In genomic region chrX:37022690-37023089, GRCm38 (mm10) we compare ENCODE assay signal across 9 mouse cellular contexts. TPM values are rescaled to one million over a fixed set of nuclear protein-coding genes. Genes with fewer than 3 reads are reported as not detected.
A peak's percentile ranks its signal among the peaks of the same experiment; 100 is the strongest.
DNase-seq lines count a peak whose midpoint lies in the region; ATAC-seq and TF ChIP-seq lines count a peak whose summit lies in the region.
"Had no signal": no experiment of that assay in that cellular context is flagged by ENCODE, and none has a peak within 500 bp of the region (broad histone marks: within the 10 kb centered on the region; RNA-seq: fewer than 3 reads in every experiment).

No protein-coding gene starts in this region.

- no peak overlapping the region for H3K4me3 ChIP-seq in midbrain, embryonic 14.5 days (replicated peaks; ENCODE audit: low read depth, low read length)
- H3K4me3 ChIP-seq in midbrain, embryonic 13.5 days (replicated peaks): no peak overlapping the region
- H3K4me3 ChIP-seq in embryonic facial prominence, embryonic 10.5 days: no peak overlapping the region
- no peak overlapping the region for H3K4me3 ChIP-seq in limb, embryonic 14.5 days (replicated peaks; ENCODE audit: low read length)

- WGBS in midbrain, embryonic 14.5 days: 25% methylated on average over 3 of the region's 3 CpGs
- 16% methylated on average over 3 of the region's 3 CpGs for WGBS in midbrain, embryonic 13.5 days
- WGBS in embryonic facial prominence, embryonic 10.5 days: 18% methylated on average over 3 of the region's 3 CpGs
- whole genome bisulfite sequencing in limb, embryonic 14.5 days: 19% methylated on average over 3 of the region's 3 CpGs

- H3K36me3 ChIP-seq in midbrain, embryonic 14.5 days (ENCODE audit: control insufficient read depth, insufficient read depth, low read length): no peaks in the 10 kb centered on the region
- no peaks in the 10 kb centered on the region for H3K36me3 ChIP-seq in midbrain, embryonic 13.5 days
- no peaks in the 10 kb centered on the region for H3K36me3 ChIP-seq in embryonic facial prominence, embryonic 10.5 days (replicated peaks)
- H3K36me3 ChIP-seq in limb, embryonic 14.5 days (ENCODE audit: control insufficient read depth, insufficient read depth, low read length): no peaks in the 10 kb centered on the region

- DNase-seq in midbrain, embryonic 14.5 days: peak; percentile 81
- DNase-seq in adrenal gland, postnatal 36 days: peak; percentile 65 to 76
- DNase-seq in embryonic facial prominence, embryonic 10.5 days (ENCODE audit: low spot score): peak; percentile 60
- peak; percentile 52 for DNase-seq in kidney, adult 9 months
- peak; percentile 27 for DNase-seq in limb, embryonic 14.5 days (ENCODE audit: low spot score)
- peak; percentile 39 for DNase-seq in right cerebral cortex, adult 18-20 months
- DNase-seq in urinary bladder, adult 2 months (ENCODE audit: low spot score): peak; percentile 27

- H3K9me3 ChIP-seq in midbrain, embryonic 14.5 days (ENCODE audit: control insufficient read depth, low read length): no peaks in the 10 kb centered on the region
- H3K9me3 ChIP-seq in midbrain, embryonic 13.5 days: no peaks in the 10 kb centered on the region
- H3K9me3 ChIP-seq in embryonic facial prominence, embryonic 10.5 days: no peaks in the 10 kb centered on the region
- no peaks in the 10 kb centered on the region for H3K9me3 ChIP-seq in limb, embryonic 14.5 days (ENCODE audit: control insufficient read depth, low read length)

- H3K4me1 ChIP-seq in midbrain, embryonic 14.5 days (ENCODE audit: control insufficient read depth, insufficient read depth, low read length): no peaks in the 10 kb centered on the region
- H3K4me1 ChIP-seq in midbrain, embryonic 13.5 days (replicated peaks): no peaks in the 10 kb centered on the region
- H3K4me1 ChIP-seq in embryonic facial prominence, embryonic 10.5 days: no peaks in the 10 kb centered on the region
- H3K4me1 ChIP-seq in limb, embryonic 14.5 days (ENCODE audit: control insufficient read depth, insufficient read depth, low read length): no peaks in the 10 kb centered on the region

- no peak for TF ChIP-seq POLR2A in limb, embryonic 14.5 days (IDR thresholded peaks at IDR 0.05; ENCODE audit: borderline replicate concordance, extremely low read depth, insufficient read depth, insufficient read length)

- no peak for ATAC-seq in midbrain, embryonic 14.5 days (ENCODE audit: low FRiP score, low TSS enrichment)
- no peak for ATAC-seq in midbrain, embryonic 13.5 days
- ATAC-seq in limb, embryonic 14.5 days (ENCODE audit: low FRiP score, low read depth): no peak

- no peak overlapping the region for H3K4me2 ChIP-seq in midbrain, embryonic 14.5 days (ENCODE audit: low read length)
- H3K4me2 ChIP-seq in midbrain, embryonic 13.5 days (replicated peaks): no peak overlapping the region
- H3K4me2 ChIP-seq in limb, embryonic 14.5 days (replicated peaks; ENCODE audit: low read depth, low read length, severe bottlenecking): no peak overlapping the region

- H3K9ac ChIP-seq in midbrain, embryonic 14.5 days (replicated peaks; ENCODE audit: low read length): no peak overlapping the region
- no peak overlapping the region for H3K9ac ChIP-seq in midbrain, embryonic 13.5 days (replicated peaks)
- no peak overlapping the region for H3K9ac ChIP-seq in limb, embryonic 14.5 days (ENCODE audit: low read depth, low read length, severe bottlenecking)

- H3K27me3 ChIP-seq in midbrain, embryonic 14.5 days (ENCODE audit: control insufficient read depth, insufficient read depth, low read length): no peaks in the 10 kb centered on the region
- no peaks in the 10 kb centered on the region for H3K27me3 ChIP-seq in midbrain, embryonic 13.5 days
- no peaks in the 10 kb centered on the region for H3K27me3 ChIP-seq in embryonic facial prominence, embryonic 10.5 days (replicated peaks; ENCODE audit: low read depth, poor library complexity, severe bottlenecking)
- H3K27me3 ChIP-seq in limb, embryonic 14.5 days (ENCODE audit: control insufficient read depth, insufficient read depth, low read length): no peaks in the 10 kb centered on the region

- H3K27ac ChIP-seq in midbrain, embryonic 14.5 days (replicated peaks; ENCODE audit: low read depth, low read length): no peak overlapping the region
- no peak overlapping the region for H3K27ac ChIP-seq in midbrain, embryonic 13.5 days
- no peak overlapping the region for H3K27ac ChIP-seq in embryonic facial prominence, embryonic 10.5 days (replicated peaks)
- no peak overlapping the region for H3K27ac ChIP-seq in limb, embryonic 14.5 days (replicated peaks; ENCODE audit: low read depth, low read length)

RNA-seq across cellular contexts. Expression of gene Sowahd, which starts 26.0 kb away (rescaled TPM):
- not detected in 2 replicates for polyA plus RNA-seq in midbrain, embryonic 14.5 days (2014; fragmentation: Nextera tagmentation; extraction: Ambion mirVana)
- not detected in 2 replicates for polyA plus RNA-seq in midbrain, embryonic 13.5 days (2015; fragmentation: Nextera tagmentation; extraction: Ambion mirVana)
- 1 to 10 TPM in 1 of 2 experiments, under 1 TPM in 1; 0.46 to 1.2 TPM for total RNA-seq in adrenal gland, postnatal 36 days (2021)
- not detected in 2 replicates for polyA plus RNA-seq in embryonic facial prominence, embryonic 10.5 days (2016; fragmentation: Nextera tagmentation; extraction: Ambion mirVana)
- not detected in 2 replicates for polyA plus RNA-seq in limb, embryonic 14.5 days (2012; rRNA removed)
- polyA plus RNA-seq in limb, embryonic 14.5 days (2014; fragmentation: Nextera tagmentation; extraction: Ambion mirVana): not detected in 2 replicates
- not detected in 2 replicates for polyA plus RNA-seq in urinary bladder, adult 2 months (2012; rRNA removed)
- polyA plus RNA-seq: gonadal fat pad, adult 2 months had no signal

RNA-seq across cellular contexts. Expression of gene Sept6, which starts 31.1 kb away (rescaled TPM):
- 62.2 and 76.7 TPM in 2 replicates for polyA plus RNA-seq in midbrain, embryonic 14.5 days (2014; fragmentation: Nextera tagmentation; extraction: Ambion mirVana)
- 67.0 and 68.5 TPM in 2 replicates for polyA plus RNA-seq in midbrain, embryonic 13.5 days (2015; fragmentation: Nextera tagmentation; extraction: Ambion mirVana)
- total RNA-seq in adrenal gland, postnatal 36 days (2021): 10 to 100 TPM; 20.7 to 24.4 TPM
- 37.5 and 40.5 TPM in 2 replicates for polyA plus RNA-seq in embryonic facial prominence, embryonic 10.5 days (2016; fragmentation: Nextera tagmentation; extraction: Ambion mirVana)
- polyA plus RNA-seq in limb, embryonic 14.5 days (2012; rRNA removed): 44.0 and 47.9 TPM in 2 replicates
- 51.5 and 61.1 TPM in 2 replicates for polyA plus RNA-seq in limb, embryonic 14.5 days (2014; fragmentation: Nextera tagmentation; extraction: Ambion mirVana)
- polyA plus RNA-seq in urinary bladder, adult 2 months (2012; rRNA removed): 11.7 and 14.7 TPM in 2 replicates

Comparison
In these comparisons a context has a peak if more than half of its experiments do, and no peak if none do; other contexts are left out.
1. DNase-seq: peak in every context shown above with its lines; median percentile 81 in midbrain, embryonic 14.5 days; 70 in adrenal gland, postnatal 36 days; 60 in embryonic facial prominence, embryonic 10.5 days; 52 in kidney, adult 9 months; 39 in right cerebral cortex, adult 18-20 months; 27 in limb, embryonic 14.5 days; 27 in urinary bladder, adult 2 months.